10 mouse cellular contexts compared by ENCODE assay signal in the genomic region with DNA sequence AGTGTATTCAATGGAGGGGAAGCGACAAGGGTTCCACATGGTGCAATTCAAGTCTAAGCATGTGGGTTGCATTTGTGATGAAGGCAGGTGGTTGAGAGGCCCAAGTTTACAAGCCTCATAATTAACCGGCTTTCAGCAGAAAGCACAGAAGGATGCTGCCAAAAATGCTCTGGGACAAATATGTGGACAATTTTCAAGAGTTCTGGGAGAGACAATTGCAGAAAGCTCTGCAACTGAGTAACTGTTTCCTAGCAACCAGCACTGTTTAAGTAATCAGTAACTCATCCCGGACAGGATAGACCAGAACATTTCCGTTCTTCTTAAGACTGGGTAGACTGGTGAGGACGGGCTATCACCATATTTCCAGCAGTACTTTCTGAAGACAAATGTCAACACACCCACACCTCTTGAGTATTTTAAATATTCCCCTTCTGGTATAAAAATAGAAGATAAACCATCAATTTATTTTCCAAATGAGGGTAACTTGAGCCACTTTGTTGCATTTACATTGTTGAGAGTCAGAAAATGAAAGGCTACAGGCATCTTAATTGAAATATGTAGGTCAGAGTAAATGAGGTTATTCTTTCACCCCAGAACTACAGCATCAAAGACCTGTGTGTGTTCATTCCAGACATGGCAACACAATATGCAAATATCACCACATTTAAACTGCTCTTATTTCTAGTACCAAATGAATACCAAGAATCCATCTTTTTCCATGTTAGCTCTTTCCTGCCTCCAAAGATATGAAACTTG.
DNase-seq lines count a peak whose midpoint lies in the region; ATAC-seq lines count a peak whose summit lies in the region.
"Had no signal": no experiment of that assay in that cellular context is flagged by ENCODE, and none has a peak within 500 bp of the region (broad histone marks: within the 10 kb centered on the region; RNA-seq: fewer than 3 reads in every experiment).

No protein-coding gene starts in this region.

- peak; percentile 40; the same call in 1 of the 2 replicates for ATAC-seq in forebrain, embryonic 14.5 days
- ATAC-seq in forebrain, embryonic 12.5 days (ENCODE audit: low FRiP score): no peak
- ATAC-seq in kidney, embryonic 15.5 days (replicated peaks; ENCODE audit: low FRiP score): 0 out of 2 replicates have a peak, but pooled peaks have one; percentile 46
- peak; percentile 56 for ATAC-seq in CD4-positive, CD25-positive, alpha-beta regulatory T cell, adult 4 months
- no peak for ATAC-seq in liver, embryonic 12.5 days

- 61% methylated on average over 5 of the region's 5 CpGs for WGBS in forebrain, embryonic 14.5 days
- WGBS in forebrain, embryonic 12.5 days: 80% methylated on average over 5 of the region's 5 CpGs
- WGBS in kidney, embryonic 15.5 days: 67% methylated on average over 5 of the region's 5 CpGs
- 81% methylated on average over 5 of the region's 5 CpGs for WGBS in liver, embryonic 12.5 days (ENCODE audit: insufficient replicate concordance)

- peaks cover 42% of the 10 kb centered on the region for H3K36me3 ChIP-seq in forebrain, embryonic 14.5 days (ENCODE audit: control insufficient read depth, insufficient read depth, low read length)
- H3K36me3 ChIP-seq in forebrain, embryonic 12.5 days (replicated peaks): peaks cover 34% of the 10 kb centered on the region
- peaks cover 41% of the 10 kb centered on the region for H3K36me3 ChIP-seq in kidney, embryonic 15.5 days
- H3K36me3 ChIP-seq in liver, embryonic 12.5 days: peaks cover 93% of the 10 kb centered on the region

- no peaks in the 10 kb centered on the region for H3K27me3 ChIP-seq in forebrain, embryonic 14.5 days (replicated peaks; ENCODE audit: control insufficient read depth, insufficient read depth, low read length)
- H3K27me3 ChIP-seq in forebrain, embryonic 12.5 days: no peaks in the 10 kb centered on the region
- no peaks in the 10 kb centered on the region for H3K27me3 ChIP-seq in kidney, embryonic 15.5 days
- no peaks in the 10 kb centered on the region for H3K27me3 ChIP-seq in liver, embryonic 12.5 days (replicated peaks)
- H3K27me3 ChIP-seq: heart, embryonic 13.5 days; limb, embryonic 12.5 days had no signal

- no peak overlapping the region for H3K27ac ChIP-seq in forebrain, embryonic 14.5 days (ENCODE audit: low read depth, low read length)
- H3K27ac ChIP-seq in forebrain, embryonic 12.5 days: no peak overlapping the region
- H3K27ac ChIP-seq in kidney, embryonic 15.5 days: no peak overlapping the region
- no peak overlapping the region for H3K27ac ChIP-seq in liver, embryonic 12.5 days
- H3K27ac ChIP-seq: heart, embryonic 13.5 days; limb, embryonic 12.5 days had no signal

- no peak overlapping the region for H3K4me3 ChIP-seq in forebrain, embryonic 14.5 days (ENCODE audit: low read depth, low read length)
- H3K4me3 ChIP-seq in forebrain, embryonic 12.5 days (replicated peaks): no peak overlapping the region
- H3K4me3 ChIP-seq in kidney, embryonic 15.5 days (replicated peaks): no peak overlapping the region
- H3K4me3 ChIP-seq in liver, embryonic 12.5 days: no peak overlapping the region
- H3K4me3 ChIP-seq: heart, embryonic 13.5 days; limb, embryonic 12.5 days had no signal

- H3K4me2 ChIP-seq in forebrain, embryonic 14.5 days (ENCODE audit: low read length): no peak overlapping the region
- H3K4me2 ChIP-seq in forebrain, embryonic 12.5 days: no peak overlapping the region
- H3K4me2 ChIP-seq in kidney, embryonic 15.5 days: no peak overlapping the region
- H3K4me2 ChIP-seq in liver, embryonic 12.5 days: no peak overlapping the region
- H3K4me2 ChIP-seq: heart, embryonic 13.5 days; limb, embryonic 12.5 days had no signal

- no peaks in the 10 kb centered on the region for H3K9me3 ChIP-seq in forebrain, embryonic 14.5 days (replicated peaks; ENCODE audit: control insufficient read depth, low read length)
- H3K9me3 ChIP-seq in forebrain, embryonic 12.5 days: no peaks in the 10 kb centered on the region
- no peaks in the 10 kb centered on the region for H3K9me3 ChIP-seq in kidney, embryonic 15.5 days (replicated peaks)
- H3K9me3 ChIP-seq in liver, embryonic 12.5 days (replicated peaks): no peaks in the 10 kb centered on the region
- H3K9me3 ChIP-seq: heart, embryonic 13.5 days; limb, embryonic 12.5 days had no signal

- H3K9ac ChIP-seq in forebrain, embryonic 14.5 days (ENCODE audit: low read length): no peak overlapping the region
- no peak overlapping the region for H3K9ac ChIP-seq in forebrain, embryonic 12.5 days
- no peak overlapping the region for H3K9ac ChIP-seq in kidney, embryonic 15.5 days
- no peak overlapping the region for H3K9ac ChIP-seq in liver, embryonic 12.5 days
- H3K9ac ChIP-seq: heart, embryonic 13.5 days; limb, embryonic 12.5 days had no signal

- peak; percentile 68 for DNase-seq in forebrain, embryonic 14.5 days (ENCODE audit: low spot score)
- no peak for DNase-seq in kidney, postnatal 10 days
- DNase-seq in layer of hippocampus, adult 8-10 months (ENCODE audit: low spot score in 2 of 2): peak; percentile 76 to 83
- no peak for DNase-seq in adrenal gland, adult 18-20 months (ENCODE audit: low spot score in 2 of 2)

- H3K4me1 ChIP-seq in forebrain, embryonic 14.5 days (ENCODE audit: control insufficient read depth, insufficient read depth, low read length): peaks cover 21% of the 10 kb centered on the region
- H3K4me1 ChIP-seq in forebrain, embryonic 12.5 days: peaks cover 26% of the 10 kb centered on the region
- H3K4me1 ChIP-seq in kidney, embryonic 15.5 days: no peaks in the 10 kb centered on the region
- no peaks in the 10 kb centered on the region for H3K4me1 ChIP-seq in liver, embryonic 12.5 days

Comparison
In these comparisons a context has a peak if more than half of its experiments do, and no peak if none do; other contexts are left out.
1. ATAC-seq: peak in forebrain, embryonic 14.5 days (single experiment), kidney, embryonic 15.5 days (single experiment) and CD4-positive, CD25-positive, alpha-beta regulatory T cell, adult 4 months (single experiment); none in forebrain, embryonic 12.5 days (single experiment) and liver, embryonic 12.5 days (single experiment).
2. DNase-seq: peak in forebrain, embryonic 14.5 days (single experiment) and layer of hippocampus, adult 8-10 months (2 of 2); none in kidney, postnatal 10 days (single experiment) and adrenal gland, adult 18-20 months (0 of 2).